Mouse (Mus musculus): ENCODE results near the gene Mlh1. TPM values are rescaled to one million over a fixed set of nuclear protein-coding genes. Genes with fewer than 3 reads are reported as not detected.

Gene Mlh1
- polyA plus RNA-seq, 1 experiment from 2014 or later, result 13.1 TPM

- Histone ChIP-seq H3K27ac (ENCODE audit: low read length) (no peak overlapping the region), H3K27me3 (replicated peaks; ENCODE audit: insufficient read depth, low read length) (no peaks in the 10 kb centered on the region), H3K4me2 (replicated peaks; ENCODE audit: low read depth, low read length) (no peak overlapping the region), H3K9me3 (ENCODE audit: low read length) (no peaks in the 10 kb centered on the region), H3K4me1 (ENCODE audit: insufficient read depth, low read depth, low read length) (no peaks in the 10 kb centered on the region), H3K9ac (replicated peaks; ENCODE audit: low read depth) (no peak overlapping the region), H3K36me3 (ENCODE audit: insufficient read depth, low read length) (0 out of 2 replicates have a peak, but pooled peaks cover 6% of the 10 kb centered on the region), H3K4me3 (ENCODE audit: low read depth, low read length) (no peak overlapping the region)
- ATAC-seq (no peak), DNase-seq (ENCODE audit: low spot score) (no peak)
- TF ChIP-seq CTCF (IDR thresholded peaks at IDR 0.05), result no peak
- TF ChIP-seq EP300 (IDR thresholded peaks at IDR 0.05), result no peak
- 52% methylated on average over 6 of the region's 6 CpGs for WGBS
Measured at GRCm38 (mm10) chr9:111213501-111213900, 58.1 kb downstream of the Mlh1 start.

GRCm38 (mm10) chr9:111211122-111212041, 60.2 kb downstream of the Mlh1 start:
- no peak for ATAC-seq
- H3K9me3 ChIP-seq (ENCODE audit: low read length), result no peaks in the 10 kb centered on the region
- no peak for TF ChIP-seq EP300 (IDR thresholded peaks at IDR 0.05)
- no peaks in the 10 kb centered on the region for H3K36me3 ChIP-seq (ENCODE audit: insufficient read depth, low read length)
- H3K27ac ChIP-seq (ENCODE audit: low read length), result no peak overlapping the region
- H3K4me2 ChIP-seq (replicated peaks; ENCODE audit: low read depth, low read length), result no peak overlapping the region
- H3K4me1 ChIP-seq (ENCODE audit: insufficient read depth, low read depth, low read length), result no peaks in the 10 kb centered on the region
- 64% methylated on average over 10 of the region's 10 CpGs for WGBS
- no peaks in the 10 kb centered on the region for H3K27me3 ChIP-seq (replicated peaks; ENCODE audit: insufficient read depth, low read length)
- no peak overlapping the region for H3K9ac ChIP-seq (replicated peaks; ENCODE audit: low read depth)
- no peak for DNase-seq (ENCODE audit: low spot score)
- no peak overlapping the region for H3K4me3 ChIP-seq (ENCODE audit: low read depth, low read length)

DNA sequence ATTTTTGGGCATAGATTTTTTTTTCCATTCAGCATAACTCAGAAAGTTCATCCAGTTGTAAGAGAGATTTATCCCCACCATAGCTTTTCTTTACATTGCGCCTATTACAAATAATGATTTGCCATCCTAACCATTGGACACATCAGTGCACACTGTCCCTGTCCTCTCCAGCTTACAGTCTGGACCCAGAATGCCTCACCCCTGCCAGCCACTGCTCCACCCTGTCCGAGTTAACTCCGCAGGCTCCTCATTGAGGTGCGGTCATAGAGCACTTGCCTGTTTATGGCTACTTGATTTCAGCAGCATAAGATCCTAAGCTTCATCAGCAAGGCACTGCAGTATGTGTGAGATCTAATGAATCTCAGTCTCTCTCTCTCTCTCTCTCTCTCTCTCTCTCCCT, 61.2 kb downstream of the Mlh1 start:
- H3K4me1 ChIP-seq (ENCODE audit: insufficient read depth, low read depth, low read length), result no peaks in the 10 kb centered on the region
- DNase-seq (ENCODE audit: low spot score) (no peak), ATAC-seq (no peak)
- TF ChIP-seq CTCF (IDR thresholded peaks at IDR 0.05), result no peak
- no peak for TF ChIP-seq EP300 (IDR thresholded peaks at IDR 0.05)
- H3K4me2 ChIP-seq (replicated peaks; ENCODE audit: low read depth, low read length), result no peak overlapping the region
- H3K27me3 ChIP-seq (replicated peaks; ENCODE audit: insufficient read depth, low read length), result no peaks in the 10 kb centered on the region
- no peak overlapping the region for H3K27ac ChIP-seq (ENCODE audit: low read length)
- no peak overlapping the region for H3K4me3 ChIP-seq (ENCODE audit: low read depth, low read length)
- 82% methylated on average over 4 of the region's 4 CpGs for WGBS
- no peaks in the 10 kb centered on the region for H3K9me3 ChIP-seq (ENCODE audit: low read length)
- no peaks in the 10 kb centered on the region for H3K36me3 ChIP-seq (ENCODE audit: insufficient read depth, low read length)
- H3K9ac ChIP-seq (replicated peaks; ENCODE audit: low read depth), result no peak overlapping the region

GRCm38 (mm10) chr9:111209158-111209699, 62.4 kb downstream of the Mlh1 start:
- Histone ChIP-seq H3K4me2 (replicated peaks; ENCODE audit: low read depth, low read length) (no peak overlapping the region), H3K36me3 (ENCODE audit: insufficient read depth, low read length) (no peaks in the 10 kb centered on the region), H3K4me1 (ENCODE audit: insufficient read depth, low read depth, low read length) (no peaks in the 10 kb centered on the region), H3K27ac (ENCODE audit: low read length) (no peak overlapping the region), H3K9me3 (ENCODE audit: low read length) (no peaks in the 10 kb centered on the region), H3K9ac (replicated peaks; ENCODE audit: low read depth) (no peak overlapping the region), H3K4me3 (ENCODE audit: low read depth, low read length) (no peak overlapping the region), H3K27me3 (replicated peaks; ENCODE audit: insufficient read depth, low read length) (no peaks in the 10 kb centered on the region)
- DNase-seq (ENCODE audit: low spot score), result no peak
- ATAC-seq, result no peak
- TF ChIP-seq EP300 (IDR thresholded peaks at IDR 0.05) (no peak), CTCF (IDR thresholded peaks at IDR 0.05) (no peak)
- 93% methylated on average over 7 of the region's 7 CpGs for WGBS

- Histone ChIP-seq H3K27ac (ENCODE audit: low read length) (no peak overlapping the region), H3K36me3 (ENCODE audit: insufficient read depth, low read length) (no peaks in the 10 kb centered on the region), H3K9me3 (ENCODE audit: low read length) (no peaks in the 10 kb centered on the region), H3K4me1 (ENCODE audit: insufficient read depth, low read depth, low read length) (no peaks in the 10 kb centered on the region), H3K4me2 (replicated peaks; ENCODE audit: low read depth, low read length) (no peak overlapping the region), H3K4me3 (ENCODE audit: low read depth, low read length) (no peak overlapping the region), H3K27me3 (replicated peaks; ENCODE audit: insufficient read depth, low read length) (no peaks in the 10 kb centered on the region), H3K9ac (replicated peaks; ENCODE audit: low read depth) (no peak overlapping the region)
- TF ChIP-seq EP300 (IDR thresholded peaks at IDR 0.05) (no peak), CTCF (IDR thresholded peaks at IDR 0.05) (no peak)
- 92% methylated on average over 3 of the region's 3 CpGs for WGBS
- DNase-seq (ENCODE audit: low spot score) (no peak), ATAC-seq (no peak)
Measured at GRCm38 (mm10) chr9:111208185-111208584, 63.4 kb downstream of the Mlh1 start.

DNA sequence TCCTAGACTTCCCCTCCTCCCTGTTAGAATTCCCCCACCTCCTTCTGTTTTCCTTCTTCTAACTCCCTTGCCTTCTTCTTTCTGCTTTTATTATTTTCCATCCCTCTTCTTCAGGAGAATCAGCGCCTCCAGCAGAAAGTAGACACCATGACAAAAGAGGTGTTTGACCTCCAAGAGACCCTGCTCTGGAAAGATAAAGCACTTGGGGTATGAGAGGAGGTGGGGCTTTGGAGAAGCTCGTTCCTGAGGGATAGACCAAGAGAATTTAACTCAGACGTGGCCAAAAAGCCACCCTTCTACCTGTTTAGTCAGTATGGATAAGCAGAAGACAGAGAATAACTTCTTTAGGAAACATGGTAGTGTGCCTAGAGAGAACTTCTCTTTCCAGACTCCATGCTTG, 63.9 kb downstream of the Mlh1 start:
- 24% methylated on average over 3 of the region's 3 CpGs for WGBS
- H3K4me1 ChIP-seq (ENCODE audit: insufficient read depth, low read depth, low read length), result no peaks in the 10 kb centered on the region
- no peaks in the 10 kb centered on the region for H3K27me3 ChIP-seq (replicated peaks; ENCODE audit: insufficient read depth, low read length)
- TF ChIP-seq CTCF (IDR thresholded peaks at IDR 0.05) (no peak), EP300 (IDR thresholded peaks at IDR 0.05) (no peak)
- DNase-seq (ENCODE audit: low spot score) (no peak), ATAC-seq (no peak)
- H3K9me3 ChIP-seq (ENCODE audit: low read length), result no peaks in the 10 kb centered on the region
- H3K36me3 ChIP-seq (ENCODE audit: insufficient read depth, low read length), result no peaks in the 10 kb centered on the region
- H3K27ac ChIP-seq (ENCODE audit: low read length), result no peak overlapping the region
- H3K4me2 ChIP-seq (replicated peaks; ENCODE audit: low read depth, low read length), result no peak overlapping the region
- no peak overlapping the region for H3K4me3 ChIP-seq (ENCODE audit: low read depth, low read length)
- no peak overlapping the region for H3K9ac ChIP-seq (replicated peaks; ENCODE audit: low read depth)
